In the genomic region with DNA sequence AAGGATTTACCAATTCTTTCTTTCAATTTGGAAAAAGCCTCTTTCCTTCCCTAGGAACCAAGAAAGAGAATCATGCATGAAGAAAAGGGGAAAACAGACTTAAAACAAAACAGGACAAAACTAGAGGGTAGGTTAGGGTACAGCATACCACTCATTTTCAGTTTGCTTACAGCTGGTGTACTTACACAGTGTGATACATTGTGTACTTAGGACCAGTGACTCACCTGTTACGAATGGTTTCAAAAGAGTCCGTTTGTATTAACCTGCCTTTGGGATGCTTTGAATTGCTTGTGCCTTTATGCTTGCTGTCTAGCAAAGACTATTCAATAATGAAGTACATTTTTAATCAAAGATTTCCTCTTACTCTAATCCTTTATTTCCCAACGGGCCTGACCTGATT, we compare ENCODE assay signal across 27 mouse cellular contexts.
A peak's percentile ranks its signal among the peaks of the same experiment; 100 is the strongest.
DNase-seq lines count a peak whose midpoint lies in the region; ATAC-seq and TF ChIP-seq lines count a peak whose summit lies in the region.
"Had no signal": no experiment of that assay in that cellular context is flagged by ENCODE, and none has a peak within 500 bp of the region (broad histone marks: within the 10 kb centered on the region; RNA-seq: fewer than 3 reads in every experiment).

No protein-coding gene starts in this region.

- H3K4me3 ChIP-seq in forebrain, embryonic 15.5 days = no peak overlapping the region
- no peak overlapping the region for H3K4me3 ChIP-seq in forebrain, embryonic 11.5 days (ENCODE audit: low read depth, low read length)
- no peak overlapping the region for H3K4me3 ChIP-seq in left cerebral cortex, adult 2 months
- no peak overlapping the region for H3K4me3 ChIP-seq in midbrain, embryonic 16.5 days (ENCODE audit: low read depth, low read length)
- no peak overlapping the region for H3K4me3 ChIP-seq in midbrain, embryonic 11.5 days (ENCODE audit: low read depth, low read length)
- H3K4me3 ChIP-seq: neural tube, embryonic 15.5 days had no signal

- no peak for DNase-seq in forebrain, embryonic 11.5 days (ENCODE audit: low spot score)
- DNase-seq in left cerebral cortex, adult 2 months (ENCODE audit: extremely low spot score in 1 of 2, low spot score in 2 of 2) = no peak
- DNase-seq in left cerebral cortex, postnatal 25 days (ENCODE audit: low spot score in 2 of 2) = no peak
- no peak for DNase-seq in midbrain, embryonic 11.5 days (ENCODE audit: low spot score, missing footprints)
- DNase-seq in adrenal gland, adult 18-20 months (ENCODE audit: low spot score in 2 of 2) = no peak
- DNase-seq: adrenal gland, postnatal 10 days; cerebellum, adult 8-10 months; cerebellum, postnatal 25 days; gastrocnemius, postnatal 36 days; heart, adult 18-20 months; heart, postnatal 36 days; kidney, adult 18-20 months; kidney, postnatal 36 days; layer of hippocampus, postnatal 36 days; liver; lung, adult 18-20 months; lung, postnatal 14 days; retina, postnatal 1 day; right cerebral cortex, postnatal 14 days; thymus, adult 18-20 months; thymus, postnatal 25 days had no signal

- 0 out of 2 replicates have a peak overlapping the region, but pooled peaks have one; percentile 5 for H3K27ac ChIP-seq in forebrain, embryonic 15.5 days (replicated peaks)
- H3K27ac ChIP-seq in forebrain, embryonic 11.5 days (ENCODE audit: low read depth, low read length) = no peak overlapping the region
- peak overlapping the region; percentile 42; the same call in 1 of the 2 replicates for H3K27ac ChIP-seq in left cerebral cortex, adult 2 months
- no peak overlapping the region for H3K27ac ChIP-seq in midbrain, embryonic 16.5 days (ENCODE audit: low read length)
- no peak overlapping the region for H3K27ac ChIP-seq in midbrain, embryonic 11.5 days (ENCODE audit: low read depth, low read length)
- H3K27ac ChIP-seq: hindbrain, embryonic 14.5 days; neural tube, embryonic 15.5 days had no signal

- no peaks in the 10 kb centered on the region for H3K9me3 ChIP-seq in forebrain, embryonic 15.5 days
- H3K9me3 ChIP-seq in forebrain, embryonic 11.5 days (ENCODE audit: control insufficient read depth, low read length) = no peaks in the 10 kb centered on the region
- H3K9me3 ChIP-seq in midbrain, embryonic 16.5 days (replicated peaks; ENCODE audit: control insufficient read depth, low read length, poor library complexity, severe bottlenecking) = no peaks in the 10 kb centered on the region
- no peaks in the 10 kb centered on the region for H3K9me3 ChIP-seq in midbrain, embryonic 11.5 days (ENCODE audit: control insufficient read depth, low read length)
- H3K9me3 ChIP-seq: G1E; neural tube, embryonic 15.5 days had no signal

- 61% methylated on average over 3 of the region's 3 CpGs for WGBS in forebrain, embryonic 15.5 days
- WGBS in forebrain, embryonic 11.5 days = 73% methylated on average over 3 of the region's 3 CpGs
- WGBS in midbrain, embryonic 16.5 days = 65% methylated on average over 3 of the region's 3 CpGs
- 90% methylated on average over 3 of the region's 3 CpGs for whole genome bisulfite sequencing in midbrain, embryonic 11.5 days

- H3K9ac ChIP-seq in forebrain, embryonic 15.5 days (replicated peaks) = no peak overlapping the region
- no peak overlapping the region for H3K9ac ChIP-seq in forebrain, embryonic 11.5 days (ENCODE audit: low read length)
- H3K9ac ChIP-seq in midbrain, embryonic 16.5 days (ENCODE audit: low read depth, low read length) = no peak overlapping the region
- H3K9ac ChIP-seq in midbrain, embryonic 11.5 days (ENCODE audit: low read length) = no peak overlapping the region
- H3K9ac ChIP-seq: hindbrain, embryonic 14.5 days; neural tube, embryonic 15.5 days had no signal

- TF ChIP-seq CTCF in left cerebral cortex, adult 2 months (IDR thresholded peaks at IDR 0.05) = no peak

- intact Hi-C loops in left cerebral cortex, adult 2 months (cut with DNase I) = no loop called here
- intact Hi-C loops in left cerebral cortex, postnatal 25 days (cut with DNase I) = no loop called here

- no peak overlapping the region for H3K4me2 ChIP-seq in forebrain, embryonic 15.5 days (replicated peaks)
- H3K4me2 ChIP-seq in forebrain, embryonic 11.5 days (ENCODE audit: low read depth, low read length, severe bottlenecking) = no peak overlapping the region
- H3K4me2 ChIP-seq in midbrain, embryonic 16.5 days (ENCODE audit: low read length) = no peak overlapping the region
- no peak overlapping the region for H3K4me2 ChIP-seq in midbrain, embryonic 11.5 days
- H3K4me2 ChIP-seq: heart, embryonic 11.5 days; hindbrain, embryonic 14.5 days; neural tube, embryonic 15.5 days had no signal

- H3K36me3 ChIP-seq in forebrain, embryonic 15.5 days = no peaks in the 10 kb centered on the region
- no peaks in the 10 kb centered on the region for H3K36me3 ChIP-seq in forebrain, embryonic 11.5 days (ENCODE audit: control insufficient read depth, insufficient read depth, low read length)
- no peaks in the 10 kb centered on the region for H3K36me3 ChIP-seq in midbrain, embryonic 16.5 days (ENCODE audit: control insufficient read depth, insufficient read depth, low read length)
- no peaks in the 10 kb centered on the region for H3K36me3 ChIP-seq in midbrain, embryonic 11.5 days (ENCODE audit: control insufficient read depth, insufficient read depth, low read length)
- H3K36me3 ChIP-seq: G1E; neural tube, embryonic 15.5 days had no signal

- no peaks in the 10 kb centered on the region for H3K27me3 ChIP-seq in forebrain, embryonic 15.5 days
- H3K27me3 ChIP-seq in forebrain, embryonic 11.5 days (ENCODE audit: control insufficient read depth, insufficient read depth, low read length) = no peaks in the 10 kb centered on the region
- H3K27me3 ChIP-seq in midbrain, embryonic 16.5 days (ENCODE audit: control insufficient read depth, insufficient read depth, low read depth, low read length) = no peaks in the 10 kb centered on the region
- H3K27me3 ChIP-seq in midbrain, embryonic 11.5 days (ENCODE audit: control insufficient read depth, insufficient read depth, low read length) = no peaks in the 10 kb centered on the region
- H3K27me3 ChIP-seq: neural tube, embryonic 15.5 days had no signal

- ATAC-seq in forebrain, embryonic 15.5 days (replicated peaks) = no peak
- no peak for ATAC-seq in forebrain, embryonic 11.5 days (replicated peaks; ENCODE audit: low FRiP score)
- ATAC-seq in midbrain, embryonic 16.5 days = 0 out of 2 replicates have a peak, but pooled peaks have one; percentile 39
- no peak for ATAC-seq in midbrain, embryonic 11.5 days (ENCODE audit: low FRiP score)

- H3K4me1 ChIP-seq in forebrain, embryonic 15.5 days = peaks cover 13% of the 10 kb centered on the region; the same call in 1 of the 2 replicates
- H3K4me1 ChIP-seq in forebrain, embryonic 11.5 days (replicated peaks; ENCODE audit: control insufficient read depth, insufficient read depth, low read length) = no peaks in the 10 kb centered on the region
- H3K4me1 ChIP-seq in midbrain, embryonic 16.5 days (ENCODE audit: control insufficient read depth, insufficient read depth, low read length) = peaks cover 14% of the 10 kb centered on the region
- H3K4me1 ChIP-seq in midbrain, embryonic 11.5 days (ENCODE audit: control insufficient read depth, insufficient read depth, low read length) = no peaks in the 10 kb centered on the region

Comparison
In these comparisons a context has a peak if more than half of its experiments do, and no peak if none do; other contexts are left out.
1. H3K27ac ChIP-seq: peak in forebrain, embryonic 15.5 days (single experiment) and left cerebral cortex, adult 2 months (single experiment); none in forebrain, embryonic 11.5 days (single experiment), midbrain, embryonic 16.5 days (single experiment) and midbrain, embryonic 11.5 days (single experiment).